Mouse (Mus musculus) kidney, postnatal 10 days (tissue): ENCODE results near the gene Rfx3.

Source experiments
- DNase-seq: peaks from one replicate; pipeline ENCODE4 v3.0.0; 2021; ENCODE audit warnings: mixed read lengths

Gene Rfx3

DNA sequence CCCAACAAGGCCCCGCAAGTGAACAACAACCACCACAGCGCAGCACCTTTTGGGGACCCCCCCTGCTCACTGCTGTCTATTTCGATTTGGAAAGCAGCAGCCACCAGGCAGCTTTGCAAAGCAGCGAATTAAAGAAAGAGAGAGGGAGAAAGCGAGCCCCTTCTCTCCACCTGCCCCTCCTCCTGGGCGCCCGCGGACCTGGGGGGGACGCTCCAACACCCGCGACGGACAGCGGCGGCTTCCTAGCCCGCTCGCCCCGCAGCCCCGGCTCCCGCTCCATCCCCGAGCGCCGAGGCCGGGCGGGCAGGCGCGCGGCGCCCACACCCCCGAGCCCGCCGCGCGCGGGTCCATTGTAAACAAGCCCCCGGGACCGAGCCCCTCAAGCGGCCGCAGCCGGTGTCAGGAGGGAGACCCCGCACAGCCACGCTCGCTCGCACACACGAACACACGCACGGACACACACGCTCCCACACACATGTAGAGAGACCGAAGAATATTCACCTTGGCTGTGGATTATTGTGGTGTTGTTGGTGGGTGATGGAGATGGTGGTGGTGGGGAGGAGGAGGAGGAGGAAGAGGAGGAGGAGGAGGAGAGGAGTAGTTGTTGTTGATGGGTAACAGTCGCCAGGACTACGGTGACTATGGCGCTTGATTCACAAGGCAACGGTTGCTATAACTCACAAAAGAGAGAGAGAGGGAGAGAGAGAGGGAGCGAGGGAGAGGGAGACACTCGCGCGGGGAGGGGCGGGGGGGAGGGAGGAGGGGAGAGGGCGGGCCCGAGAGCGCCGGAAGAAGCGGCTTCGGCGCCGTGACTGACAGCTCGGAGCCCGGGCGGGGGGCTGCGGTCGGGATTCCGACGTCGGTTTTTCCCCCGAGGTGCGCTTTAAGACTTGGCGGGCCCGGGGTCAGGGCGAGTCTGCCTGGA lies at the start of gene Rfx3:
Gene Rfx3 (minus strand): TSS at position 696 of the 925 bp plus-strand sequence.
- peak; percentile 52 for DNase-seq

DNA sequence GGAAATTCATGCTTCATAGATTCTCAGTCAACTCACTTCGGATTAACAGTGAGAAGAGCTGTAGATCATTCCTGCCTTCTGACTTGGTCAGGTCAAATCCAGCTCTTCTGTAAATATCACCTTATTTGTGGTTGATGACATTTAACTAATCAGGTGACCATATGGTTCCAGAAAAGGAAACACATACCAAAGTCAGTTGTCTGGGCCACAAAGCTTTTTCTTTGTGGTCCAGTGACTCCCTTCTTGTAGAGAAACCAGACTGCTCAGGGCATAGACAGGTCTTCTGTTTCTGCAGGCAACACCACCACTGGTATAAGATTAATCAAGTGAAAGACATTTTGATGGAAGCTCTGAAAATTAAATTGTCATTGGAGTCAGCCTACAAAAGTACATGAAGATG lies 41.1 kb upstream of the Rfx3 start:
- DNase-seq, result no peak

GRCm38 (mm10) chr19:28051571-28051970 lies 40.6 kb upstream of the Rfx3 start:
- no peak for DNase-seq

DNA sequence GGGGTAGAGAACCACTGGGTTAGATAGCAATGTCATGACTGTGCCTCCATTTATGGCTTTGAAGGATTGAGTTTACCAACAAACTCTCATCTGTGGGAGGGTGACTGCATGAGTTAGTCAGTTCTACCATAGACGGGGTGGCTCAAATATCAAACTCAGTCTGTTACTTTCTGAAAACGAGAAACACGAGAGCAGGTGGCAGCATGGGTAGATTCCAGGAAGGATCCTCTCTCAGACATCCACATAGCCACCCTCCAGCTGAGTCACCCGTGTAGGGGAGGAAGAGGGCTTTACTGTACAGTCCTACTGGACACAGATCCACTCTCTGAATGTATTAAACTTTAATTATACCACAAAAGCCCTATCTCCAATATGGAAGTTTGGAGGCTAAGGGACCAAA lies 38.3 kb upstream of the Rfx3 start:
- no peak for DNase-seq

GRCm38 (mm10) chr19:28046806-28047205 lies 35.8 kb upstream of the Rfx3 start:
- DNase-seq, result no peak

DNA sequence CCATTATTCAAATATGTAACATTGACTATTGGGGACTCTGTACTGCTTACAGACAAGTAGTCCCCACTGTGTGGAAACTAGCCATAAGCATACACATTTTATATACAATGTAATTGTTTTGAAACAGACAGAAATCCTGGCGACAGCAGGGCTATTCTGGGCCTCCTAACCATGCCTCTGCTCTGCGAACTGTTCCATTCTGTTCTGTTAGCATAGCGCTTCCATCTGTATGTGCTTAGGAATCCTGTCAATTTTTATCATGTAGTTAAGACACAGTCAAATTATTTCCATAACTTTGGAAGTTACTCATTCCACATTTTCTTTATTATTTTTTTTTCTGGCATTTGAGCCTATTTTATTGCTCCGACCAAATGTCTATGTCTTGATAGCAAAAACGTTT lies 34.0 kb upstream of the Rfx3 start:
- DNase-seq, result no peak

DNA sequence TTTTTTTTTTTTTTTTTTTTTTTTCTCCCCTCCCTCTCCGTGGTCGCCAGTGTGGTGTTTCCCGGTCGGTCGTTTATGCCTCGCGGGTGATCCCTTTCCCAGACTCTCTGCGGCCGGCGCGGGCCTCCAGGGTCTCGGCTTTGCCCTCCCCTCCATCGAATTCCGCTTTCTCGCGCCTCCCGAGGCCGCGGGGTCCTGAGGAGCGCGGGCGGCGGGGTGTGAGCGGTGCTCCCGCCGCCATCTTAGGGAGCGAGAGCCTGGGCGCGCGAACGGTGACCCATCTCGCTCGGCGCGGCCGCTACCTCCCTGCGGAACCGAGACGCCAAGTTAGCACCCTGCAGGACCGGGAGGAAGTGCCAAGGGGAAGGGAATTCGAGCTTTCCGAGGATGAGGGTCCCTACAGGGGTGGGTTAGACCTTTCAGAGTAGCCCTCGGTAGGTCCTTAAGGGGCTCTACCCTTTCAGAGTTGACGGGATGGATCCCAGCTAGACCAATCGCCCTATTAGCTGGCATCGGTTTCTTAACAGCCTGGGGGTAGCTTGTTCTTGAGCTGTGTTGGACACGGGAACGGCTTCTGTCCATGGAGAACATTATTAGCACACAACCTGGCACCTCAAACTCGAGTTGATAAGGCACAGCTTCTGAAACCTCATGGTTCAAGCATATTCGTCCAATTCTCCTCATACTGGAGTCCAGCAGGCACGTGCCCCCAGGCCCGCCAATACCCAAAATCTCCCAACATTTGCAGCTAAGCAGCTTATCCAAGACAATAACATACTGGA lies 943 bp upstream of the Rfx3 start:
- DNase-seq, result peak; percentile 79

- peak; percentile 97 for DNase-seq
Observed at GRCm38 (mm10) chr19:28011396-28011717, 391 bp upstream of the Rfx3 start.

DNA sequence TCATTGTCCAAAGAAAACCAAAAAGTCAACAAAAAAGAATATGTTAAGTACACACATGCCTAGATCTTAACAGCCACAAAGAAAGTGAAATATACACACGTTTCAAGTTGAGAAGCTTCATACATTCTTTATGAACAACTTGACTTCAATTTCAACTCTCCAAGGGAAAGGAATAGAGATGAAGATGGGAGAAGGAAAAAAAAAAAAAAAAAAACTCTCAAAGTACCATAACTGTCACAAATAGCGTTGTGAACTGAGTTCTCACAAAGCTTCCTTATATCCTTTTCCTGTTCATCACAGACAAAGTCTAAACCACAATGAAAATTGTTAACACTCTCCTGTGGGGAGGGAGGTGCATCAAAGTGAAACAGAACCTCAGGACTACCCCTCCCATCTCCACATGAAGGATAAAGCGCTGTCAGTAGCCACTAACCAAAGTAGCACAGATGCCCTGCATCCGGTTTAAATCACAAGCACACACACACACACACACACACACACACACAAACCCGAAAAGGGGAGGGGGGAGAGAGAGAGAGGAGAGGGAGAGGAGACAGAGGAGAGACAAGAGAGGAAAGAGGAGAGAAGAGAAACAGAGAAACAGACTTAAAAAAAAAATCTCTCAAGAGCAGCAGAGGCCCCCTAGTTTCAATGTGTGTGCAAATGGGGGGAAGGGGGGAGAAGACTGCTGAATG lies 1.2 kb downstream of the Rfx3 start:
- peak; percentile 44 for DNase-seq

DNA sequence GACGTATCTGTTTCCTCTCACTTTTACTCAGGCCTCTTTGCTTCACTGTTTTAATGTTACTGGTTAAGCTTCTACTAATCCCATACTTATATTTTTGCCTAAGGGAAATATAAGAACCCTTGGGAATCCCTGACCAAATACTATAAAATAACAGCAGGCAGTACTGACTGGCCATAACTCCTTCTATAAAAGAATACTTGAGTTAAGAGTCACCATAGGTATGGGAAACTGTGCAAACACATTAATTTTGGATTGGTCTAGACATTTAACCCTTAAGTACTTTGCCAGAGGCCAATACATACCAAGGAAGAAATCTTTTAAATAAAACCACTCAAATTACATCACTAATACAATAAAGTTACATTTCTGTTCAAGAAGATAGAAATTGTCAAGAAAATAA lies 6.8 kb downstream of the Rfx3 start:
- no peak for DNase-seq

DNA sequence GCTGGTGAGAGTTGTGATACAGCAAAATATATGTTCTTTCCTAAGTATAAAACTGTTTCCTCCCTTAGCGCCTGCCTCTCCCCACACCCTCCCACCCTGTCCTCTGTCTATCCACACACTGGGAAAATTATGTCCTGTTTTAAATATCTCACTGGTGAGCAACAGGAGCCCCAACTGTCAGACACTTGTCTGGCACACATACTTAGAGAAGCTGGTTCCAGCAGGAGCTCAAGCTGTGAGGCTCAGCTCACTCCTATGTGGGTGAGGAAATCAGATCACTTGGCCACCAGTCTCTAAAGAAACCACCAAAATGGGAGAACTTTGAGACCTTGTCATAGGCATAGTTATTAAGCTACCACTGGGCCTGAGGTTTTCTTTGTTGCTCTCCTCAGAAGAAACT lies 7.5 kb downstream of the Rfx3 start:
- DNase-seq, result no peak

GRCm38 (mm10) chr19:28002708-28003107 lies 8.3 kb downstream of the Rfx3 start:
- no peak for DNase-seq

- no peak for DNase-seq
Observed at GRCm38 (mm10) chr19:27992800-27993199, 18.2 kb downstream of the Rfx3 start.

DNA sequence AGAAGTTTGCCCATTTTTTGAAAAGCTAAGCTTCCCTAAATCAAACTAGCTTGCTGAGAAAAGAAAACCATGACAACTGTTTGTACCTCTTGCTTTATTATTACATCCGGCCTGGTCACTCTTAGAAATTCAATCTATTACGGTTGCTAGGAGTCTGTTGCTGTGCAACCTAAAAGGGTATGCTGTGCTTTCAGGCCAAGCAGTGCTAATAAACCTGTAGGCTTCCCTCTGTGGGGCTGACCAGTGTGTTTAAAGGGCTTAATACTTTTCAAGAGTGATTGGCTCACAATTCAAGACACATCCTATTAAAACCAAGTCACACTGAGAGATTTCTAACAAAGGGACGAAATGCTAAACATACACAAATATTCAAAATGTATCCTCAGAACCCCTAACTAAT lies 22.2 kb downstream of the Rfx3 start:
- DNase-seq, result no peak

DNA sequence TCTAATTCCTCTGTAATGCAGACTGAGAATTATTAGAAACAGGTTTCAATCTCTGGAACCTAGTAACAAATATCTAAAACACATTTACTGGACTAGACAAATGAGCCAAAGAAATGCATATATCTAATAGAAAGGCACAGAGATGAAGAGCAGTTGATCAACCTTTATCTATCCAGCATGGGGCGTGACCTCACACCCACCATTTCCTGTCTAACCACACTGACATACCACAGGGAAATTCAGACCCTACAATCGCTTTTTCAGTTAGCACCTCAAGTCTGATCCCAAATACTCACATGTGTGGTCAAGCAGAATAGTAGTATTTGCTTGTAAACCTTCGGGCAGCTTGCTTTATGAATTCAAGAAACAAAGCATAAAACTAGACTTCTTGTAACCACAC lies 43.4 kb downstream of the Rfx3 start:
- no peak for DNase-seq

- no peak for DNase-seq
Observed at GRCm38 (mm10) chr19:27961271-27961670, 49.7 kb downstream of the Rfx3 start.

DNA sequence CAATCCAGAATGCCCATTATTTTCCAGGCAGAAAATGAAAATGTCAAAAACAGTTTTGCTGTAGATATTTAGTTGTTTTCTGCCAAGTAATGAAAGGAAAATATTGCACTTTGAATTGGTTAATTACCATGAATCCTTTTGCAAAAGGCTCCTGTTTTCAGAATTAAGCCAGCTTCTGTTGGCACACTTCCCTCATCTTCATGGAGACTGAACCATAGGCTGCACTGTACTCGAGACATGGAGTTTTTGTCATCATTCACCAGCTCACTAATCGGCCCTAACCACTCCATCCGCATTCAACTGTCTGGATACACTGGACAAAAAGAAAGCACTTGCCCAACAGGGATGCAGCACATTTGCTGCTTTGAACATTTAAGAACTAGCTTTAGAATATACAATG lies 75.5 kb downstream of the Rfx3 start:
- DNase-seq, result no peak

DNA sequence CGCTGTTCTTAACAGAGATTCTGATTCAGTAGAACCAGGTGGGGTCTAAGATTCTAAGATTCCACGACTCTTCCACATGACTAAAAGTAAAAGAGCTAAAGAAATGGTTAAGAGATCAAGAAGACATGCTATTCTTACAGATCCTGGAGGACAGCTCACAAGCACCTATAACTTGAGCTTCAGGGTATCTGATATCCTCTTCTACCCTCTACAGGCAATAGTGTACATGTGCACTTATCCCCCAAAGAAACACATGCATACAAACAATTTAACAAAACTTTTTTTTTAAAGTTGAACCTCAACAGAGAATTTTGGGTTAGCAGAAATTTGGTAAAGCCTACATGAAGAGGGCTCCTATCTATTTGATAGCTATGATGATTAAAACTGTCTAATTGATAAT lies 79.8 kb downstream of the Rfx3 start:
- no peak for DNase-seq

GRCm38 (mm10) chr19:27926378-27926777 lies 84.6 kb downstream of the Rfx3 start:
- no peak for DNase-seq

- peak; percentile 13 for DNase-seq
Observed at GRCm38 (mm10) chr19:27919040-27919439, 91.9 kb downstream of the Rfx3 start.

DNA sequence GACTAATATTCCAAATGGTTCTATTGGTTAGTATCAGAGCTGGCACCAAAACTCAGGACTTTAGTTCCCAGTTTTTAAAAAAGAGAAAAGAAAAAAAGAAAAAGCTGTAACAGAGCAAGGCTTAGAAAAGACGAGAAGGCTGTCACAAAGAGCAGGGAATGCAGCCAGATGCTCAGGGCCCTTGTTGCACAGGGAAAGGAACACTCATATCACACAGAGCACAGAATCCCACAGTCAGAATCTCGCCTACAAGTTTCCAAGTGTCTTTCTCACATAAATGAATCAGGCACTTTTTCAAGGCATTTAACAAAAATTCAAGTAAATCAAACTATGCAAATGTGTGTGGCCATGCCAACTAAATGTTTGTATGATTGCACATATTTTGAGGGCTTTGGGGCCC lies 94.5 kb downstream of the Rfx3 start:
- no peak for DNase-seq

- DNase-seq, result no peak
Observed at GRCm38 (mm10) chr19:27906976-27907375, 104.0 kb downstream of the Rfx3 start.

DNA sequence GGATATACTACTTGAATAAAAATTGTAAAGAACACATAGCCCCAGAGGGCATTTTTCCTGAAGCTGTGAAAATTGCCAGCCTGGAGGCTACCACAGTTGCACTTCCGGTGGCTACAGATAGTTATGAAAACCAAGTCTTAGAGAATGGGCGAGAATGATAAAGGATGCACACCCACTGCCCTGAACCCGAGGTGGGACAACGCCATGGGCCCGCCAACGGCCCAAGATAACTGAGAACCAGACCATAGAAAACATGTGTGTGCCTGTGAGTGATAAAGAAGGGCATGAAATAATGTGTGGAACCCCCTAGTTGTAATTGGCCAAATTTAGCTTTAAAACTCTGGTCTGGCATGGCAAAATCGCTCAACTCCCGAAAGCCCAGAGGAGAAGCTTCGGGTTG lies 105.0 kb downstream of the Rfx3 start:
- DNase-seq, result no peak

DNA sequence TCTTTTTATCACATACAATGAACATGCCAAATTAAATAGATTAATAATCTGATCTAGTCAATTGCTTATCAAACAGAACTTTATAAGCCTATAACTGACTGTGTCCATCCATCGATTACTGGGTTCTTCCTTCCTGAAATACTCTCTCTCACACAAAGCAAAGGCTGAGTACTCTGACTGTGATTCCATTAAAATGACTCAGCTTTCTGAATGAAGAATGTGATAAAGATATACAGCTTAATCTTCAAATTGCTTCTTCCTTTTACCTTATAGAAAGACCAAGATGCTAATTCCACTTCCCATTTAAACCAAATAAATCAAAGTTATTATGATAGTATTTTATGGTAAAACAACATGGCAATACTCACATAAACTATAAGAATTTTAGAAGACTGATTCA lies 105.8 kb downstream of the Rfx3 start:
- no peak for DNase-seq
